Mouse (Mus musculus) kidney, adult 2 months (tissue): Measurements from ENCODE around the gene Rangap1.

Experiments
- CTCF ChIP-seq: fragments of 200-500 bp; conservative IDR thresholded peaks from 2 replicates; pipeline ENCODE4 v1.5.1; 2011; ENCODE audit warnings: low read depth, mild to moderate bottlenecking, control low read depth, low read length, moderate library complexity, mixed read lengths; ENCODE audit not compliant: insufficient read depth, insufficient read length
- POLR2A ChIP-seq: fragments of 200-500 bp; IDR thresholded peaks from one replicate; pipeline ENCODE4 v1.6.1; 2011; ENCODE audit warnings: low read depth, low read length, control low read depth

GRCm38 (mm10) chr15:81739296-81739695, 6.0 kb downstream of the Rangap1 start:
- TF ChIP-seq CTCF (no peak), POLR2A (no peak)
